Mouse (Mus musculus): Measurements from ENCODE around the gene Ano5. TPM values are rescaled to one million over a fixed set of nuclear protein-coding genes. Genes with fewer than 3 reads are reported as not detected.

The Ano5 gene
- total RNA-seq, 1 experiment: 0.22 TPM

- Histone ChIP-seq H3K36me3 (ENCODE audit: control insufficient read depth, insufficient read depth, low read length, poor library complexity, severe bottlenecking) (no peaks in the 10 kb centered on the region), H3K9ac (ENCODE audit: insufficient read depth, low read depth, low read length, poor library complexity, severe bottlenecking) (no peak overlapping the region), H3K27ac (ENCODE audit: insufficient read depth, low read depth, low read length, poor library complexity, severe bottlenecking) (no peak overlapping the region), H3K9me3 (ENCODE audit: control insufficient read depth, insufficient read depth, low read depth, low read length) (no peaks in the 10 kb centered on the region), H3K4me1 (ENCODE audit: control insufficient read depth in 2 of 2, insufficient read depth in 2 of 2, low read length in 2 of 2, poor library complexity in 1 of 2) (no peaks in the 10 kb centered on the region), H3K4me3 (ENCODE audit: insufficient read depth in 1 of 2, low read depth in 1 of 2, low read length in 2 of 2, poor library complexity in 1 of 2, severe bottlenecking in 1 of 2) (no peak overlapping the region)
- DNase-seq (ENCODE audit: low read depth, low spot score): no peak
- in situ Hi-C loops (cut with MboI; ENCODE audit: low sequenced_read_pairs in 2 of 2, unreplicated experiment in 2 of 2): loop anchor here (25.0 kb wide), 2 partner anchors 337 to 362 kb away; no protein-coding TSS in a partner anchor
- TF ChIP-seq HCFC1 (IDR thresholded peaks at IDR 0.05; ENCODE audit: borderline replicate concordance, insufficient read depth, low read length) (no peak), MAFK (IDR thresholded peaks at IDR 0.05; ENCODE audit: insufficient read depth, low read depth, low read length) (no peak), CHD2 (IDR thresholded peaks at IDR 0.05; ENCODE audit: low read depth, low read length) (no peak), ZC3H11A (IDR thresholded peaks at IDR 0.05; ENCODE audit: borderline replicate concordance, low read depth, low read length) (no peak), ZNF384 (IDR thresholded peaks at IDR 0.05; ENCODE audit: low read depth, low read length) (no peak)
Observed at GRCm38 (mm10) chr7:51625591-51626255, 114.9 kb downstream of the Ano5 start.

DNA sequence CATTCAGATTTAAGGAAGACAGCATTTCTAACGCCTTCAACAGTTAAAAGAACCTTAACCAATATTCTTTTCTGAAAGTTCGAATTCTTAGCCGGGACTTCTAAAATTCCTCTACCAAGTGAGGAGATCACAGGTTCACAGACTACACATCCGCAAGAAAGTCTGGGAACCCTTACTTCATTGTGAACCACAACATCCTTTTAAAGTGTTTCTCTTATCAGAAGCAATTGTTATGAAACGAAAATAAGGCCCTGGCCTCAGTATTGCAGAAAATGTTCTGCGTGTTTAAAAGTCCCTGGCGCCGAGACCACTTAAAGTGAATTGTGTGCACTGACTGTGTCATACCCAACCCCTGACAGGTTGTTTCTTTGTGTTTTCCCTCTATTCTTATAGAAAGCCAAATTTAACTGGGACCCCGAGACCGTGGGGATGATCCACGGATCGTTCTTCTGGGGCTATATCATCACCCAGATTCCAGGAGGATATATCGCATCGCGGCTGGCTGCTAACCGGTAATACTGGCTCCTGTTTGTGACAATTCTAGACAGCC lies 115.7 kb downstream of the Ano5 start:
- Histone ChIP-seq H3K4me3 (ENCODE audit: insufficient read depth in 1 of 2, low read depth in 1 of 2, low read length in 2 of 2, poor library complexity in 1 of 2, severe bottlenecking in 1 of 2) (no peak overlapping the region), H3K4me1 (ENCODE audit: control insufficient read depth in 2 of 2, insufficient read depth in 2 of 2, low read length in 2 of 2, poor library complexity in 1 of 2) (no peaks in the 10 kb centered on the region), H3K36me3 (ENCODE audit: control insufficient read depth, insufficient read depth, low read length, poor library complexity, severe bottlenecking) (no peaks in the 10 kb centered on the region), H3K9me3 (ENCODE audit: control insufficient read depth, insufficient read depth, low read depth, low read length) (no peaks in the 10 kb centered on the region), H3K9ac (ENCODE audit: insufficient read depth, low read depth, low read length, poor library complexity, severe bottlenecking) (no peak overlapping the region), H3K27ac (ENCODE audit: insufficient read depth, low read depth, low read length, poor library complexity, severe bottlenecking) (no peak overlapping the region)
- in situ Hi-C loops (cut with MboI; ENCODE audit: low sequenced_read_pairs in 2 of 2, unreplicated experiment in 2 of 2): loop anchor here (25.0 kb wide), 2 partner anchors 336 to 361 kb away; no protein-coding TSS in a partner anchor
- DNase-seq (ENCODE audit: low read depth, low spot score): no peak
- TF ChIP-seq ZNF384 (IDR thresholded peaks at IDR 0.05; ENCODE audit: low read depth, low read length) (no peak), ZC3H11A (IDR thresholded peaks at IDR 0.05; ENCODE audit: borderline replicate concordance, low read depth, low read length) (no peak), CHD2 (IDR thresholded peaks at IDR 0.05; ENCODE audit: low read depth, low read length) (no peak), HCFC1 (IDR thresholded peaks at IDR 0.05; ENCODE audit: borderline replicate concordance, insufficient read depth, low read length) (no peak), MAFK (IDR thresholded peaks at IDR 0.05; ENCODE audit: insufficient read depth, low read depth, low read length) (no peak)

DNA sequence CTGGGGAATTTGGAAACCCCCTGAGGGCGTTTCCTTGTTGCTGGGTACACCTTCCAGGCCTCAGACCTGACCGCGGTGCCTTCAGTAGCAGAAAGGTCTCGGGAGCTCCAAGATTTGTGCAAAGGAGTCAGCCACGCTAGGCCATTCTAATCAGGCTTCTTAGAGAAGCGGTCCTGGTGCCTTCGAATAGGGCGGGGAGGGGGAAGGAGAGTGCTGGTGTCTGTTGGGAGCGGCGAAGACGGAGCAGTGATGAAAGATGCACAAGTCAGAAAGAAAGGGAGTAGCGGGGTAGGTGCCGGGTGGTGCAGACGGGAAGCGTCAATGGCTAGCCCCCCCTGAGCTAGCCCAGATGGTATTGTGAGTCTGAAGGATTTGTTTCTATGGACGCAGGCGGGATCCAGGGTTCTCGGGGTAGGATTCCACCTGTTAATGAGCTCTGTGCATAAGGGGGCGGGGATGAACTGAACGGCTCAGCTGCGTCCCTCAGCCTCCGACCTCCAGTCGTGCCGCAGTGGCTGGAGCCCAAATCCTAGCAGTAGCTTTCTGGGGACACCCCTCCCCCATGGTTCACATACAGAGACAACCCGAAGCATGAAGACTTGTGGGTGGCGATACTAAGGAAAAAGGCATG lies 116.3 kb downstream of the Ano5 start:
- Histone ChIP-seq H3K9me3 (ENCODE audit: control insufficient read depth, insufficient read depth, low read depth, low read length) (no peaks in the 10 kb centered on the region), H3K9ac (ENCODE audit: insufficient read depth, low read depth, low read length, poor library complexity, severe bottlenecking) (no peak overlapping the region), H3K27ac (ENCODE audit: insufficient read depth, low read depth, low read length, poor library complexity, severe bottlenecking) (no peak overlapping the region), H3K4me1 (ENCODE audit: control insufficient read depth in 2 of 2, insufficient read depth in 2 of 2, low read length in 2 of 2, poor library complexity in 1 of 2) (no peaks in the 10 kb centered on the region), H3K4me3 (ENCODE audit: insufficient read depth in 1 of 2, low read depth in 1 of 2, low read length in 2 of 2, poor library complexity in 1 of 2, severe bottlenecking in 1 of 2) (peak overlapping the region; percentile 14 to 40; a peak in 3 of 4 replicates), H3K36me3 (ENCODE audit: control insufficient read depth, insufficient read depth, low read length, poor library complexity, severe bottlenecking) (no peaks in the 10 kb centered on the region)
- in situ Hi-C loops (cut with MboI; ENCODE audit: low sequenced_read_pairs in 2 of 2, unreplicated experiment in 2 of 2): loop anchor here (25.0 kb wide), 2 partner anchors 335 to 360 kb away; no protein-coding TSS in a partner anchor
- DNase-seq (ENCODE audit: low read depth, low spot score): no peak
- TF ChIP-seq ZNF384 (IDR thresholded peaks at IDR 0.05; ENCODE audit: low read depth, low read length): no peak

GRCm38 (mm10) chr7:51627666-51628065 lies 116.8 kb downstream of the Ano5 start:
- in situ Hi-C loops (cut with MboI; ENCODE audit: low sequenced_read_pairs in 2 of 2, unreplicated experiment in 2 of 2): loop anchor here (25.0 kb wide), 2 partner anchors 335 to 360 kb away; no protein-coding TSS in a partner anchor
- Histone ChIP-seq H3K36me3 (ENCODE audit: control insufficient read depth, insufficient read depth, low read length, poor library complexity, severe bottlenecking) (no peaks in the 10 kb centered on the region), H3K4me3 (ENCODE audit: insufficient read depth in 1 of 2, low read depth in 1 of 2, low read length in 2 of 2, poor library complexity in 1 of 2, severe bottlenecking in 1 of 2) (peak overlapping the region in 1 of 2 experiments; percentile 40; a peak in 2 of 4 replicates), H3K9me3 (ENCODE audit: control insufficient read depth, insufficient read depth, low read depth, low read length) (no peaks in the 10 kb centered on the region), H3K9ac (ENCODE audit: insufficient read depth, low read depth, low read length, poor library complexity, severe bottlenecking) (no peak overlapping the region), H3K4me1 (ENCODE audit: control insufficient read depth in 2 of 2, insufficient read depth in 2 of 2, low read length in 2 of 2, poor library complexity in 1 of 2) (no peaks in the 10 kb centered on the region), H3K27ac (ENCODE audit: insufficient read depth, low read depth, low read length, poor library complexity, severe bottlenecking) (no peak overlapping the region)
- DNase-seq (ENCODE audit: low read depth, low spot score): no peak
- TF ChIP-seq ZC3H11A (IDR thresholded peaks at IDR 0.05; ENCODE audit: borderline replicate concordance, low read depth, low read length) (no peak), ZNF384 (IDR thresholded peaks at IDR 0.05; ENCODE audit: low read depth, low read length) (no peak), MAFK (IDR thresholded peaks at IDR 0.05; ENCODE audit: insufficient read depth, low read depth, low read length) (no peak), HCFC1 (IDR thresholded peaks at IDR 0.05; ENCODE audit: borderline replicate concordance, insufficient read depth, low read length) (no peak), CHD2 (IDR thresholded peaks at IDR 0.05; ENCODE audit: low read depth, low read length) (no peak)
